Mouse (Mus musculus) kidney, postnatal 10 days (tissue): ENCODE measurements at regions not wholly inside any gene's neighbourhood (a gene's known extent, or its start where the extent isn't known, plus 50 kb on each side); places are given as distances from the start of the nearest gene placed in this dataset.
"Not testable (repeated sequence)": the region's sequence is repeated elsewhere in the genome, so short reads cannot be mapped to it uniquely, and the experiment has no call there.

Source experiments
- DNase-seq: peaks from one replicate; pipeline ENCODE4 v3.0.0; 2021; ENCODE audit warnings: mixed read lengths

DNA sequence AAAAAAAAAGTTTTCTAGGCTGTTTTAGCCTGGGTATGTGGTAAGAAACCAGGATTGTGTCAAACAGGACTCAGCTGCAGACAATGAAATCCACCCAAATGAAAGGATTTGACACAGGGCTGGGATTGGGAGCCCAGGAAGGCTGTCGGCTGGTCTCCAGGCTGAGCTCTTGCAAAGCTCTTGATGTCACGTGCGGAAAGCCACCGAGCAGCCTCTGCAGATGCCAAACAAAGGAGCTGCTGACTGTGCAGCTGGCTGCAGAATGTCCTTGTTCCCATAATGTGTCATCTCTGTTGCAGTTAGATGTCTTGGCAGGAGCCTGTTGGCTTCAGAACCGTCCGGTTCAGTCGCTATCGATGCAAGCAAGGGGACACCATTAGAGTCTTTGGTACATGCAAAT lies 56.1 kb downstream of the Bbs10 start:
- peak; percentile 14 for DNase-seq

- DNase-seq, result not testable (repeated sequence)
Measured at GRCm38 (mm10) chr10:111358340-111358739, 59.9 kb downstream of the Bbs10 start.

- no peak for DNase-seq
Measured at GRCm38 (mm10) chr10:111361749-111362435, 63.4 kb downstream of the Bbs10 start.

DNA sequence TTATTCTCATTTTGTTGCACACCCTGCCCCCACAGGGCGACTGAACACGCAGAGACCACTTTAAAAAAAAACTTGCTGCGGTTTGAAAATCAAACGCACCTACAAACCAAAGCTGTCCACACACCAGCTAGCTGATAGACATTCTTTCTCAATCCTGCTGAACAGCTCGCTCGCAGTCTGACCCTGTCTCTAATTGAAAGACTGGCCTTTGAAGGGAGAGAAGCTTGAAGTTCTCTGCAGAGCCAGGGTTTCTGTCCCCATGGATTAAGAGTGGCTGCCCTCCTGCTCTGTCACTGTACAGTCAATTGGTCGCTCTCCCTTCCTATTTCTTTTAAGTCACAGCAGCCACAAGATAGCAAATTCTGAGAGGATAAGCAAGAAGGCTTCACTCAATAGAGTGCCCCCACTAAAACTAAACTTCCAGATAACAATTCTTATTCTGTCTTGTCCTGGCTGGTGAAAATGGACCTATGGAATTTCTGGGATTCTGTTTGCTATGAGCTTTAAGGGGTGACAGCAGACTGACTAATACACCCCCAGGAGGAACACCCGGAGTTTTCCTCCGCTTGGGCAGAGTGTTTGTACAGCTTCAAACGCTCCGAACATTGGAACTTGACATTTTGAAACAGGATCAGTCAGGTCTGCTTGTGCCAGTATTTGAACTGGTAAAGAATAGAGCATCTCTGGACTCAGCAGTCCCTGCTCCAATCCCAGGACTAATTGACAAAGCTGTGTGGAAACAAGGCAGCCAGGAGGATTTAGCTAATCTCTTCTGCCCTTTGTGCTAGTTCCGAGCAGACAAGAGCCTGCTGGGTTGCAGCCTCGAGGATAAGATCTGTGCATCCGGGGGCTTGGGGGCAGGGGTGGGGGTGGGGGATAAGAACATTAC lies 65.5 kb downstream of the Bbs10 start:
- DNase-seq, result no peak

DNA sequence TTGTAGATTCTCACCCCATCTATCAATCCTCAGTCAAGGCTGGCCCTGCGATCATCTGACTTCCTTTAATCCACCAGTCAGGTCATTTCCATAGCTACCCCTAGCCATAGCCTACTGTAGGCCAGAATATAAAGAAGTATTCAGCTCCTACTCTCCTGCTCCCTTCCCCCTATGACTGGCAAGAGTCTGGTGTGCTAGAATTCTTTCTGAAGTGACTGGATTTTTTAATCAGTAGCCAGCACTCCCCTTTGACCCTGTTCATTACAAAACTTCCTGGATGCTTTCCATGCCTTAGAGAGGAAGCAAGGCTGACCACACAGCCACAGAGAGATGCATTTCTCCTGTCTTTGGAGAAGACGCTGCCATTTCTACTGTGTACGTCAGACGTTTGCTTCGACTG lies 66.5 kb downstream of the Bbs10 start:
- DNase-seq, result peak; percentile 52

DNA sequence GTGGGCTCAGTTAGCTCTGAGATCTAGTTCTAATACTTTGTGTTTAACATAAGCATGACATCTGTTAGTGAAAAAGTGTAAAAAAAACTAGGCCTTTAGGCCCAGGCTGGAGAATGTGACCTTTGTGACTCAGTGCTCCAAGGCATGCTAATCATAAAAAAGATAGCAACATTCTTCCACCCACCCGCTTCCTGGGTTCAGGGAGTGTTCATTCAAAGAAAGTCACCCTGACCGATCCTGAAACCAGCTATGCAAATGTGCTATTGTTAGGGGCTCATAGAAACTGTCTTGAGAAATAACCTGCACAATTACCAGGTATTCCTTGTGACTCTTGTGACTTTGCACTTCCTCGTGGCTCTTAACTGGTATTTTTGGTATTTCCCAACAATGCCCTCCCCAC lies 70.6 kb downstream of the Bbs10 start:
- DNase-seq, result not testable (repeated sequence)

GRCm38 (mm10) chr10:111378047-111378618 lies 79.7 kb downstream of the Bbs10 start:
- peak; percentile 44 for DNase-seq

GRCm38 (mm10) chr10:111381689-111382088 lies 83.2 kb downstream of the Bbs10 start:
- DNase-seq, result no peak

DNA sequence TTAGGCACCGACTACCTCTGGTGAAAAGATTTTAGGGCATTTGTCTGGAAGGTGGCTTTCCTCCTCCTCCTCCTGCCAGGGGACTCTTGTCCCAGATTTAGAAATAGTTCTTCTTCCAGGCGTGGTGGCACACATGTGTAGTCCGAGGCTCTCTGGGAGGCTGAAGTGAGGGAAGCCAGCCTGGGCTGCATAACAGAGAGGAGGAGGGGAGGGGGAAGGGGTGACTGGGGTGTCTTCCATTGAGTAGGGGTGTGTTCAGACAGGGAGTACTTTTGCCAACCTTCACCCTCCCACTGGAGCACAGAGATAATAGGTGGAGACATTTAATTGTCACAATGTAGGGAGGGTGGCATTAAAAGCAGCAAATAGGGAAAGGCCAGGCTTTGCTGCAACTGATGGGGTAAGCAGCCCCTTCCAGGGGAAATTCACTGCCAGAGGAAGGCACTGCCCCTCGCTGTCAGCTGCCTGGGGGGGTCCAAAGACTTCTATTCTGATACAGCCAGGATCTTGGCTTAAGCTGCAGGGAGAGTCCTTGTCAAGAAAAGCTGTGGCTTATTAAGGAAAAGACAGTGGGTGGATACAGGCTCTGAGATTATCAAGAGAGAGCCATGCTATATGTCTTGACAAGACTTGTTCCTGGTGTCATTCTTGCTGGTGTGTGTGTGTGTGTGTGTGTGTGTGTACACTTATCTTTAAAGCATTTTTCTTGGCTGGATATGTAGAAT lies 83.9 kb downstream of the Bbs10 start:
- DNase-seq, result no peak

DNA sequence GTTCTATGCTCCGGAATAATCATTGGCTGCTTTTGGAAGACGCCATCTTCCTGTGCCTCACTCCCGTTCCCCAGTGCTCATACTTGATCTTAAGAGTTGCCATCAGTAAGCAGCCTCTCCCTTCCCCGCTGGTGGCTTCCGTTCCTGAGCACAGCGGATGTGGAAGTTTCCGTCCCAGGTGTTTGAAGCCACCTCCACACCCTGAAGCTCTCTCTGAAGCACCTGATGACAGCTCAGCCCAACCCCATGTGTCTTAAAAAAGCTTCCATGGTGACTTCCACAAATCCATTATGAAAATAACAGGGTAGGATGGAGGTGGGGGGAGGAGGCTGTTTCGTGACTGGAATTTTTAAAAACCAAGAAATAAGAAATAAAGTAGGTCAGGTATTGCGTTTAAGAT lies 87.1 kb downstream of the Bbs10 start:
- no peak for DNase-seq

DNA sequence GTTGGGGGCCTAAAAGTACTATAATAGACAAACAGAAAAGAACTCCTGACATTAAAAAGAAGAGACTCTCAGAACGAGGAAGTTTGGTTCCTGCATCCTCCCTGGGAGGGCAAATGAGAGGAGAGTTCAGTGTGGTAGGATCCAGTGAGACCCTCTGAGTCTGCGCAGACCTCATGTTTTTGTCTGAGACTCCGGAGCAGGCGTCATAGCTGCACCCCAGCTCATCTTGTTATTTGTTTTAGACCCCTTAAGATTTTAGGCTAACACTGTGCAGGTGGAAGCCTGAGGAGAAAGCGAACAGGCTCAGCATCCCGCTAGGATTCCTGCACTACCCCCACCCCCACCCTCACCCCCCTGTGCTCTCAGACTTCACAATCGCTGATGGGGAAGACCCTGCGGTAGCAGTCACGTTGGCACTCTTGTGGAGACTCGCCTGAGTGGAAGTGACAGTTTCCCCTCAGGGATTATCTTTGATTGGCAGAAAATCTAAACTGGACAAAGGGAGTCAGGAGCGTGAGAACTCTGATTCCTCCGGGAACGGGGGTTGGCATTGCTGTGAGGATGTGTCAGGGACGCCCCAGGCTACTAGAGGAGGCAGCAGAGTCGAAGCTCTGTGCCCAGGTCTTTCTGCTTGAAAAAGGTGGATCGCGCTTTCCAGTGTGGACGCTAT lies 85.0 kb upstream of the Nap1l1 start:
- no peak for DNase-seq

GRCm38 (mm10) chr10:111388545-111389320 lies 84.3 kb upstream of the Nap1l1 start:
- DNase-seq, result no peak

- DNase-seq, result peak; percentile 87
Measured at GRCm38 (mm10) chr10:111389890-111390289, 83.1 kb upstream of the Nap1l1 start.

DNA sequence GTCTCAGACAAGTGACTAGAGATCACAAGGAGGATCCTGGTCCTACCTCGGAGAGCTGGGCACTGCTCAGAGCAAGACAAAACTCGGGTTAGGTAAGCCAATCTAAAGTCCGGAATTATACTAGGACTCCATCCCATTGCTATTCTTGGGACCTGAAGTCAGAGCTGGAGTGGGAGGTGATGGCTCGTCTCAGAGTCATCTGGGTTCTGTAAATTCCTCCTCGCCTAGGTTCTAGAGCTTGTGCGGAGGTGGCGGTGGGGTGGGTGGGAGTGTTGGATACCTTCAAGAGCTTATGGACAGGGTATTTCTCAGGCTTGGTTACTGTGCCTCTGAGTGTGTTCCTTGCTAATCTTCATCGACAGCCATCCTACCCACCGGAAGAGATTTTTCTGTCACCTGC lies 78.6 kb upstream of the Nap1l1 start:
- DNase-seq, result no peak

GRCm38 (mm10) chr10:111405071-111405470 lies 68.0 kb upstream of the Nap1l1 start:
- DNase-seq, result no peak

DNA sequence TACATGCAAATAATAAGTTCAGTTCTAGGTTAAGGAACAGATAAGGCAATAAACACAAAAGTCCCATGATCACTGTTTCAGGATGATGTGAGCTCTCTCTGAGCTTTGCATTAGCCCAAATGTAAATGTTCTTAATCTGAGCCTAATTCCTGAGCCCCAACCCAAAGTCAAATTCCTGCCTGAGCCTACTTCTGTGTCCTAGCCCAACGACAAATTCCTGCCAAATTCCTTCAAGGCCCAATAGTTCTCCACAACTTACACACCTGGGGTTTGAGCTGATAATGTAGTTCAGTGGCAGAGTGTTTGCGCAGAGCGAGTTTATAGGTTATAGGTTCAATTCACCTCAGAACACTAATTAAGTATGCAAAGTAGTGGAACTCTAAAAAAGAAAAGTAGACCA lies 64.1 kb upstream of the Nap1l1 start:
- DNase-seq, result no peak

DNA sequence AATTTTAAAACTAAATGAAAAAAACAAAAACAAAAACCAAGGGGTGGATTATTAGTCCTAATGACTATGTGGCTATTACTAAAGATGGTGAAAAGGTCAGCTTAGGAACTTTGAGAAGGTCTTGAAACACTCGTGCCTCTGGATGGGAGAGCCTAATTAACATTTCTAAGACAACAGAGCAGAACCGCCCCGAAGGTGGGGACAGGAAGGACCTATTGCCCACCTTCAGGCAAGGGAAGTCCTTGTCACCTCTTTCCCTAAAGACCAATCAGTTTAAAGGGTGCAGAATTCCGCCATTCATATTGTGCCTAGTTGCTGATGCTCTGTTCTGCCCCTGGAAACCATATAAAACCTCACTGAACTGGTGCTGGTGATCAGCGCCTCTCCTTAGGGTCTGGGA lies 63.5 kb upstream of the Nap1l1 start:
- DNase-seq, result no peak

DNA sequence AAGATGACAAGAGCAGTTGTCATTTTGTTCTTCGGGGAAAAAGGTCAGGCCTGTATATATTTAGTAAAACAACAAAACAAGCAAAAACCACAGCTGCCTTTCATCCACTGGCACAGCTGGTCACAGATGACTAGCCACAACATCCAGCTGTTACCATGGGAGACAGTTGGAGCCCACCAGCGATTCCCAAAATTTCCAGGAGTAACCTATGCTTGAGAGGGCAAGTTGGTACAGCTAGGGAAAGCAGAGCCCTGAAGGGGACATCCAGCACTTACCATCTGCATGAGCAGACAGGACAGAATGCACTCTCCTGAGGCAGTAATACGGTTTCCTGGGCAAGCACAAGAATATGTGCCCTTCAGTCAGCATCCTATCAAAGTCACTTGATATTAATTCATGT lies 62.9 kb upstream of the Nap1l1 start:
- peak; percentile 27 for DNase-seq

GRCm38 (mm10) chr10:111411533-111411932 lies 61.5 kb upstream of the Nap1l1 start:
- no peak for DNase-seq

DNA sequence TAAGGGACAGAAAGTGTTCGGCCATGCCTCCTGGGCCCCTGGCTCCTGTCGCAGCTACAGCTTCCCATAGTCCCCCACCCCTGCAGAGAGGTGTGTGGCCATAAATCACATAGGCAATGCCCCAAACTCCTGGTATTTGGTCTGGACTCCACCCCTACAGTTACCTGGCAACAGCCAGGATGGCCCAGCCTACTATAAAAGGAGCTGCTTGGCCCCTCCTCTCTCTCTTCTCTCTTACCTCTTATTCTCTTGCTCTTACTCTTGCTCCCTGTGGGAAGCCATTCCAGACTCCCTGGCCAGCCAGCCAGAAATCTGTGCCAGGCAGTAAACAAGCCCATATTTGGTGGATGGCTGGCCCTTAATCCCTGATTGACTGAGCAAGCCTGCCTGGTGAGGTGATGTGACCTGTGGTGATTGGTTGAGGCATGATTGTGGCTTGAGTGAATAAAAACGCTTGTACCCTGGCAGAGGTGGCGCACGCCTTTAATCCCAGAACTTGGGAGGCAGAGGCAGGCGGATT lies 56.4 kb upstream of the Nap1l1 start:
- no peak for DNase-seq

- peak; percentile 34 for DNase-seq
Measured at GRCm38 (mm10) chr10:111419375-111420194, 53.4 kb upstream of the Nap1l1 start.
